Mouse (Mus musculus): Measurements from ENCODE around the gene Tekt1. TPM values are rescaled to one million over a fixed set of nuclear protein-coding genes. Genes with fewer than 3 reads are reported as not detected.

Tekt1 gene
- polyA plus RNA-seq, 1 experiment from 2014 or later, result 0.08 TPM

DNA sequence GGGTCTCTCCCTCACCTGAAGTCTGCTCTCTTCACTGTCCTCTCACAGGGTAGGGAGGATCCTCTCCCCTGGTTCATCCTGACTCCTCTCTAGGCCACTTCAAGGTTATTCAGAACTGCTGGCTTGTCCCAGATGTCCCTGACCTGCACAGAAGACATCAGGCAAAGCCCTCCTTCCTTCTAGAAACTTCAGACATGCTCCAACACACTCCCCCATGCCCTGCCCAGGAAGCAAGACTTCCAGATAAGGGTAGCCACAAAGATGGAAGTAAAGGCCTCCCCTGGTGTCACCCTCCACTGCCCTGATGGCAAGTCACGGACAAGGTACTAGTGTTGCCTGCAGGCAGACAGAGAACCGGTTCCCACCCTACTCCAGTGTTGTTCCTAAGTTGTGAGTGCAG lies 32.5 kb upstream of the Tekt1 start:
- Histone ChIP-seq H3K27ac (ENCODE audit: low read depth, low read length) (no peak overlapping the region), H3K4me3 (ENCODE audit: low read depth, low read length) (no peak overlapping the region), H3K4me2 (replicated peaks; ENCODE audit: low read depth) (no peak overlapping the region), H3K9me3 (ENCODE audit: control insufficient read depth) (no peaks in the 10 kb centered on the region), H3K9ac (ENCODE audit: low read depth, low read length) (no peak overlapping the region), H3K4me1 (replicated peaks; ENCODE audit: control insufficient read depth, insufficient read depth, low read length) (peaks cover 5% of the 10 kb centered on the region; the same call in 1 of the 2 replicates), H3K27me3 (replicated peaks; ENCODE audit: control insufficient read depth, insufficient read depth, low read length) (no peaks in the 10 kb centered on the region), H3K36me3 (ENCODE audit: control insufficient read depth, insufficient read depth) (peaks cover 4% of the 10 kb centered on the region; the same call in 1 of the 2 replicates)
- no peak for TF ChIP-seq CTCF (IDR thresholded peaks at IDR 0.05; ENCODE audit: low read depth)
- 87% methylated on average over 2 of the region's 2 CpGs for WGBS
- ATAC-seq, result no peak

DNA sequence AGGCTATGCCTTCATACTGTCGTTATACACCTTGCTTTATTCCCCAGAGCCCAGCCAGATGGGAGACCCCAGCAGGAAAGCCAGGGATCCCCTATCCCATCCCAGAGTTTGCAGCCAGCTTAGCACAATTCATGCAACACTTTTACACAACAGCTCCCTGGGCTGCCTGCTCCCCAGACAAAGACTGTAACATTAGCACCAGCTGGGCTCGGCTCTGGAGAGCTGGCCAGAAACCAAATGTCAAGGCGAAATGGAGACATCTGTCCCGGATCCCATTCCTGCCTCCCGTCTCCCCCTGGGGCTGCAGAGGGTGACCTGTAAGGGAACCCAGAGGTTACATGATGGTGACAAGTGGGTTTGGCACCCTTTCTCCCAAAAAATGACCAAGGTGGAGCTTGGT lies 31.4 kb upstream of the Tekt1 start:
- Histone ChIP-seq H3K4me2 (replicated peaks; ENCODE audit: low read depth) (no peak overlapping the region), H3K4me3 (ENCODE audit: low read depth, low read length) (no peak overlapping the region), H3K27ac (ENCODE audit: low read depth, low read length) (no peak overlapping the region), H3K9ac (ENCODE audit: low read depth, low read length) (no peak overlapping the region), H3K27me3 (replicated peaks; ENCODE audit: control insufficient read depth, insufficient read depth, low read length) (no peaks in the 10 kb centered on the region), H3K4me1 (replicated peaks; ENCODE audit: control insufficient read depth, insufficient read depth, low read length) (peaks cover 5% of the 10 kb centered on the region; the same call in 1 of the 2 replicates), H3K36me3 (ENCODE audit: control insufficient read depth, insufficient read depth) (no peaks in the 10 kb centered on the region; the same call in 1 of the 2 replicates), H3K9me3 (ENCODE audit: control insufficient read depth) (no peaks in the 10 kb centered on the region)
- WGBS, result 64% methylated on average over 5 of the region's 5 CpGs
- no peak for TF ChIP-seq CTCF (IDR thresholded peaks at IDR 0.05; ENCODE audit: low read depth)
- ATAC-seq, result no peak

- Histone ChIP-seq H3K36me3 (ENCODE audit: control insufficient read depth, insufficient read depth) (no peaks in the 10 kb centered on the region; the same call in 1 of the 2 replicates), H3K4me3 (ENCODE audit: low read depth, low read length) (no peak overlapping the region), H3K27ac (ENCODE audit: low read depth, low read length) (no peak overlapping the region), H3K4me2 (replicated peaks; ENCODE audit: low read depth) (no peak overlapping the region), H3K9ac (ENCODE audit: low read depth, low read length) (no peak overlapping the region), H3K9me3 (ENCODE audit: control insufficient read depth) (no peaks in the 10 kb centered on the region), H3K4me1 (replicated peaks; ENCODE audit: control insufficient read depth, insufficient read depth, low read length) (peaks cover 5% of the 10 kb centered on the region; the same call in 1 of the 2 replicates), H3K27me3 (replicated peaks; ENCODE audit: control insufficient read depth, insufficient read depth, low read length) (no peaks in the 10 kb centered on the region)
- TF ChIP-seq CTCF (IDR thresholded peaks at IDR 0.05; ENCODE audit: low read depth), result no peak
- 86% methylated on average over 3 of the region's 3 CpGs for WGBS
- ATAC-seq, result no peak
Measured at GRCm38 (mm10) chr11:72393243-72393642, 31.0 kb upstream of the Tekt1 start.

- 94% methylated on average over 13 of the region's 13 CpGs for WGBS
- H3K4me1 ChIP-seq (replicated peaks; ENCODE audit: control insufficient read depth, insufficient read depth, low read length), result no peaks in the 10 kb centered on the region
- TF ChIP-seq CTCF (IDR thresholded peaks at IDR 0.05; ENCODE audit: low read depth), result no peak
- no peak overlapping the region for H3K9ac ChIP-seq (ENCODE audit: low read depth, low read length)
- ATAC-seq, result no peak
- H3K36me3 ChIP-seq (ENCODE audit: control insufficient read depth, insufficient read depth), result no peaks in the 10 kb centered on the region; the same call in 1 of the 2 replicates
- no peak overlapping the region for H3K27ac ChIP-seq (ENCODE audit: low read depth, low read length)
- H3K27me3 ChIP-seq (replicated peaks; ENCODE audit: control insufficient read depth, insufficient read depth, low read length), result no peaks in the 10 kb centered on the region
- H3K4me3 ChIP-seq (ENCODE audit: low read depth, low read length), result no peak overlapping the region
- no peak overlapping the region for H3K4me2 ChIP-seq (replicated peaks; ENCODE audit: low read depth)
- no peaks in the 10 kb centered on the region for H3K9me3 ChIP-seq (ENCODE audit: control insufficient read depth)
Measured at GRCm38 (mm10) chr11:72391181-72391580, 28.9 kb upstream of the Tekt1 start.

DNA sequence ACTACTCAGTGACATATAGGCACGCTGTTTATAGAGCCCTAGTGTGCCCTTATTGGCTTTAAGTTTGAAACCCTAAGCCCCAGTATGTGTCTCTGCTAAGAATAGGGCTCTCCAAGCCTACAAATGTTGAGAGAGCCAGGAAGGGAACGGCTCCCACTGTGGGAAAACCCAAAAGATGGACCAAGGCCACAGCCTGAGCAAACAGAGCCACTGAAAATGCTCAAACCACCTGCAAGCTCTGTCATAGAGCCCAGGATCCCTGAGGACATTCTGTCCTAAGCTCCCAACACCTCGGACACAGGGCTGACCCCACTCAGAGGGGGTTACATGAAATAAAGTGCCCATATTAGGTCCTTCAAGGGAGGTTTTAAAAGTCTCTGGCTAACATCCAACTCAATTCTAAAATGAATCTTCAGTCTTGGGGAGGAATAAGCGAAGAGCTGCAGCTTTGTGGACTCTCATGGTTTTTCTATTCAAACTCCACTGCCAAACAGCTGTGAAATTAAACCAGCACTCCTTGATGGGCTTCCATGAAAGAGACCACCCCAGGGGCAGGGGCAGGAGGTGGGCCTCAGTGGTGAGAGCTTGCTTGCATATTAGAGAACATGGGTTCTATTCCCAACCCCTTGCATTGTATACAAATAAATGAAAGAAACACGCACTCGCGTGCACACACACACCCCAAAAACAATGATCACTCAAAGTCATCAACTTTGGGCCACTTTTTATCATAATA lies 27.3 kb upstream of the Tekt1 start:
- H3K36me3 ChIP-seq (ENCODE audit: control insufficient read depth, insufficient read depth), result no peaks in the 10 kb centered on the region; the same call in 1 of the 2 replicates
- WGBS, result 73% methylated on average over 7 of the region's 7 CpGs
- no peak overlapping the region for H3K27ac ChIP-seq (ENCODE audit: low read depth, low read length)
- H3K9ac ChIP-seq (ENCODE audit: low read depth, low read length), result no peak overlapping the region
- no peaks in the 10 kb centered on the region for H3K27me3 ChIP-seq (replicated peaks; ENCODE audit: control insufficient read depth, insufficient read depth, low read length)
- H3K4me3 ChIP-seq (ENCODE audit: low read depth, low read length), result no peak overlapping the region
- H3K4me1 ChIP-seq (replicated peaks; ENCODE audit: control insufficient read depth, insufficient read depth, low read length), result no peaks in the 10 kb centered on the region
- H3K9me3 ChIP-seq (ENCODE audit: control insufficient read depth), result no peaks in the 10 kb centered on the region
- ATAC-seq, result no peak
- no peak overlapping the region for H3K4me2 ChIP-seq (replicated peaks; ENCODE audit: low read depth)
- TF ChIP-seq CTCF (IDR thresholded peaks at IDR 0.05; ENCODE audit: low read depth), result no peak

DNA sequence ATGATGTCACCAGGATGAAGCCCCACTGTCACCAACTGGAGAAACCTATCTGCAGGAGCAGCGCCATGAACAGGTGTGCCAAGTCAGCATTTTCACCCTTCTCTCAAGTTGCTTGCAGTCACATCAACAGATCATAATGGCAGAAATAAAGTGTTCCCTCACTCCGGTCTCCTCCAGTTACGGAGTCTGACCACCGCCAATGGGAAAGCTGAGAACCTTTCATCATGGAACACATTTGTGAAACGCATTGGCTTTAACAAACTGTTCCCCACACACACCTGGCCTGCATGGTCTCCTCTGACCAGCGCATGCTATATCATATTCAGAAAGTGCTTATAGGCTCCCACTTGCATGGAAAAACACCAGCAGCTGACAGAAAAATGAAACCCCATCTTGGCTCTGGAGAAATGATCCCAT lies 25.9 kb upstream of the Tekt1 start:
- Histone ChIP-seq H3K36me3 (ENCODE audit: control insufficient read depth, insufficient read depth) (no peaks in the 10 kb centered on the region; the same call in 1 of the 2 replicates), H3K27me3 (replicated peaks; ENCODE audit: control insufficient read depth, insufficient read depth, low read length) (no peaks in the 10 kb centered on the region), H3K9me3 (ENCODE audit: control insufficient read depth) (no peaks in the 10 kb centered on the region), H3K4me3 (ENCODE audit: low read depth, low read length) (no peak overlapping the region), H3K27ac (ENCODE audit: low read depth, low read length) (no peak overlapping the region), H3K4me2 (replicated peaks; ENCODE audit: low read depth) (no peak overlapping the region), H3K4me1 (replicated peaks; ENCODE audit: control insufficient read depth, insufficient read depth, low read length) (no peaks in the 10 kb centered on the region), H3K9ac (ENCODE audit: low read depth, low read length) (no peak overlapping the region)
- no peak for TF ChIP-seq CTCF (IDR thresholded peaks at IDR 0.05; ENCODE audit: low read depth)
- ATAC-seq, result no peak
- 95% methylated on average over 6 of the region's 6 CpGs for WGBS

All from intestine, postnatal 0 days (tissue).